Mouse (Mus musculus): ENCODE data around the gene Gpc2. TPM values are rescaled to one million over a fixed set of nuclear protein-coding genes. Genes with fewer than 3 reads are reported as not detected.

Gene Gpc2
- polyA plus RNA-seq, 1 experiment, result 41.6 TPM

- Histone ChIP-seq H3K27me3 (ENCODE audit: control insufficient read depth, insufficient read depth, low read length) (no peaks in the 10 kb centered on the region), H3K4me3 (ENCODE audit: control insufficient read depth, insufficient read depth, low read length) (no peak overlapping the region), H3K36me3 (ENCODE audit: control insufficient read depth, insufficient read depth, low read length) (no peaks in the 10 kb centered on the region), H3K4me1 (replicated peaks; ENCODE audit: control insufficient read depth, insufficient read depth, low read length) (no peaks in the 10 kb centered on the region), H3K27ac (ENCODE audit: control insufficient read depth, insufficient read depth, low read length) (no peak overlapping the region)
- 15% methylated on average over 2 of the region's 2 CpGs for WGBS
- no peak for DNase-seq
- no peak for TF ChIP-seq POLR2A (IDR thresholded peaks at IDR 0.05; ENCODE audit: control insufficient read depth, extremely low read depth, insufficient read depth, low read length, poor library complexity)
- TF ChIP-seq CTCF (IDR thresholded peaks at IDR 0.05; ENCODE audit: borderline replicate concordance, control insufficient read depth, extremely low read depth, insufficient read depth, low read length, poor library complexity), result no peak
Observed at GRCm38 (mm10) chr5:138227367-138227766, 52.4 kb downstream of the Gpc2 start.

- H3K27ac ChIP-seq (ENCODE audit: control insufficient read depth, insufficient read depth, low read length), result no peak overlapping the region
- no peaks in the 10 kb centered on the region for H3K4me1 ChIP-seq (replicated peaks; ENCODE audit: control insufficient read depth, insufficient read depth, low read length)
- TF ChIP-seq CTCF (IDR thresholded peaks at IDR 0.05; ENCODE audit: borderline replicate concordance, control insufficient read depth, extremely low read depth, insufficient read depth, low read length, poor library complexity) (no peak), POLR2A (IDR thresholded peaks at IDR 0.05; ENCODE audit: control insufficient read depth, extremely low read depth, insufficient read depth, low read length, poor library complexity) (no peak)
Observed at GRCm38 (mm10) chr5:138226491-138226890, 53.3 kb downstream of the Gpc2 start.

DNA sequence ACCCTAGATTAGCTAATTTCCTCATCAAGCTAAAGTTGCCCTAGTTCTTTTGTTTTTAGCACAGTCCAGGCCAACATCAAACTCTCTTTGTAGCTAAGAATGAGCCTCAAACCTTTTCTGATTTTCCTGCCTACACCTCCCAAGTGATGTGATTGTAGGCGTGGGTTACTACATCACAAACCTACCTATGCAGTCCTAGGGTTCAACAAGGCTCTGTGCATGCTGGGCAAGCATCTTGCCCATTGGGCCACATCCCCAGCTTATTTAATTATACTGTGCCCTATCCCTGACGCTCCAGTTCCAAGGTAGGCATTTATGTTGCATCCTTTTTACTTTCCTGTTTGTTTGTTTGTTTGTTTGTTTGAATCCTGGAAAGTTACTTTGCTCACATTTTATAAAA is 54.1 kb downstream of the Gpc2 start, which contains the start of gene Nxpe5:
Nxpe5 (plus strand) TSS at position 199 of the 400 bp plus-strand sequence.
- DNase-seq, result no peak
- TF ChIP-seq CTCF (IDR thresholded peaks at IDR 0.05; ENCODE audit: borderline replicate concordance, control insufficient read depth, extremely low read depth, insufficient read depth, low read length, poor library complexity) (no peak), POLR2A (IDR thresholded peaks at IDR 0.05; ENCODE audit: control insufficient read depth, extremely low read depth, insufficient read depth, low read length, poor library complexity) (no peak)
- 34% methylated on average over 2 of the region's 2 CpGs for WGBS
- Histone ChIP-seq H3K4me3 (ENCODE audit: control insufficient read depth, insufficient read depth, low read length) (no peak within 1 kb of the TSS), H3K27ac (ENCODE audit: control insufficient read depth, insufficient read depth, low read length) (no peak within 1 kb of the TSS), H3K4me1 (replicated peaks; ENCODE audit: control insufficient read depth, insufficient read depth, low read length) (no peaks in the 10 kb centered on the region), H3K36me3 (ENCODE audit: control insufficient read depth, insufficient read depth, low read length) (no peaks in the 10 kb centered on the region), H3K27me3 (ENCODE audit: control insufficient read depth, insufficient read depth, low read length) (no peaks in the 10 kb centered on the region)

More at GRCm38 (mm10) chr5:138226491-138226890, 53.3 kb downstream of the Gpc2 start:
- 11% methylated on average over 4 of the region's 4 CpGs for whole genome bisulfite sequencing
- DNase-seq, result no peak
- no peaks in the 10 kb centered on the region for H3K36me3 ChIP-seq (ENCODE audit: control insufficient read depth, insufficient read depth, low read length)
- no peaks in the 10 kb centered on the region for H3K27me3 ChIP-seq (ENCODE audit: control insufficient read depth, insufficient read depth, low read length)
- no peak overlapping the region for H3K4me3 ChIP-seq (ENCODE audit: control insufficient read depth, insufficient read depth, low read length)

Other genes starting within 250 kb of the Gpc2 start
- not detected in 2 replicates for gene Smok3c, start 226.8 kb downstream of the Gpc2 start, polyA plus RNA-seq (2012; rRNA removed)
- gene Zkscan1, start 194.9 kb downstream of the Gpc2 start, polyA plus RNA-seq (2012; rRNA removed), result 5.1 and 5.9 TPM in 2 replicates
- 11.1 and 13.0 TPM in 2 replicates for gene Zscan21, start 163.1 kb downstream of the Gpc2 start, polyA plus RNA-seq (2012; rRNA removed)
- gene Zfp113, start 124.3 kb downstream of the Gpc2 start, polyA plus RNA-seq (2012; rRNA removed), result 3.3 and 3.6 TPM in 2 replicates
- gene Cops6, start 118.9 kb downstream of the Gpc2 start, polyA plus RNA-seq (2012; rRNA removed), result 78.7 and 92.0 TPM in 2 replicates
- gene Ap4m1, start 108.0 kb downstream of the Gpc2 start, polyA plus RNA-seq (2012; rRNA removed), result 42.9 and 44.2 TPM in 2 replicates
- gene Mcm7, start 107.6 kb downstream of the Gpc2 start, polyA plus RNA-seq (2012; rRNA removed), result 181 and 227 TPM in 2 replicates
- 106 and 108 TPM in 2 replicates for gene Taf6, start 92.6 kb downstream of the Gpc2 start, polyA plus RNA-seq (2012; rRNA removed)
- gene Cnpy4, start 92.5 kb downstream of the Gpc2 start, polyA plus RNA-seq (2012; rRNA removed), result 8.9 and 9.2 TPM in 2 replicates
- gene Mblac1, start 85.7 kb downstream of the Gpc2 start, polyA plus RNA-seq (2012; rRNA removed), result 6.7 and 7.6 TPM in 2 replicates
- 0.73 and 0.87 TPM in 2 replicates for gene Nxpe5, start 54.1 kb downstream of the Gpc2 start, polyA plus RNA-seq (2012; rRNA removed)
- gene Lamtor4, start 24.5 kb downstream of the Gpc2 start, polyA plus RNA-seq (2012; rRNA removed), result 131 and 162 TPM in 2 replicates
- gene BC037034, start 16.0 kb downstream of the Gpc2 start, polyA plus RNA-seq (2012; rRNA removed), result 142 and 146 TPM in 2 replicates
- gene Gal3st4, start 7.2 kb downstream of the Gpc2 start, polyA plus RNA-seq (2012; rRNA removed), result 1.3 and 1.4 TPM in 2 replicates
- 0.04 and 0.08 TPM in 2 replicates for gene Gm43720, start within 50 bp of the Gpc2 start, polyA plus RNA-seq (2012; rRNA removed)
- 4.7 and 5.4 TPM in 2 replicates for gene Stag3, start 235 bp upstream of the Gpc2 start, polyA plus RNA-seq (2012; rRNA removed)
- gene Pvrig, start 62.0 kb upstream of the Gpc2 start, polyA plus RNA-seq (2012; rRNA removed), result 2.8 TPM in 2 replicates
- gene Zfp157, start 161.5 kb upstream of the Gpc2 start, polyA plus RNA-seq (2012; rRNA removed), result 8.1 and 8.4 TPM in 2 replicates

All from thymus, adult 2 months (tissue).